Mouse (Mus musculus) ovary, postnatal 14 days (tissue): Measurements from ENCODE around the gene Nkd1.

Source experiments
- DNase-seq: peaks from one replicate; pipeline ENCODE4 v3.0.0; 2022; ENCODE audit warnings: low spot score

Gene Nkd1

DNA sequence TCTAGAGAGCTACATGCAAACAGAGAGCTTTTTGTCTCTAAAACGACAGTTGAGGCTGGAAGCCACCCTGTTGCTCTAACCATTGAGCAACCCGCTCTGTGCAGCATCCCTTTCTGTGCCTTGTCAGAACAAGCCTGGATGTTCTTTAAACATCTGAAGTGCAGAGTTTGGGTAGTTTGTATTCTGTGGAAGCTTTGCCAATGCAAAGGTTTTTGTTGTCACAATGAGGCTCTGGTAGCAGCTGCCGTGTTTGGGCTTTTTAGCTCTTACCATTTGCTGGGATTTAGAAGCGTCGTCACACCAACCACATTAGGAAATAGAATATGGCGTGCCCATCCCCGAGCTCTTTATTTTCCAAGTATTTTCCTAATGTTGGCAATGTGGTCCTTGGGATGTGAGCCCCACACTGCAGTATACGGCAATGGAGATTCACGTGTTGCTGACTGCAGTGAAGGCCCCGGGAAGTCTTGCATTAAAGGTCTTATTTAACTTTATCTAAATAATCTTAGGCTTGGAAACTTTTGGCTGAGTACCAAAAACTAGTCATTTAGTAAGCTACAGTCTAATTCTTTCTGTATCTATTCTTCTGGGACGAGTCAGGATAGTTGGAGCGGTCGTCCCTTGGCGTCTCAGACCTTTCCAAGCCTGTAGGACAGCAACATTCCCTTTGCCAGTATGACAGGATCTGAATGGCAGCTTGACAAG, 51.9 kb downstream of the Nkd1 start:
- no peak for DNase-seq

DNA sequence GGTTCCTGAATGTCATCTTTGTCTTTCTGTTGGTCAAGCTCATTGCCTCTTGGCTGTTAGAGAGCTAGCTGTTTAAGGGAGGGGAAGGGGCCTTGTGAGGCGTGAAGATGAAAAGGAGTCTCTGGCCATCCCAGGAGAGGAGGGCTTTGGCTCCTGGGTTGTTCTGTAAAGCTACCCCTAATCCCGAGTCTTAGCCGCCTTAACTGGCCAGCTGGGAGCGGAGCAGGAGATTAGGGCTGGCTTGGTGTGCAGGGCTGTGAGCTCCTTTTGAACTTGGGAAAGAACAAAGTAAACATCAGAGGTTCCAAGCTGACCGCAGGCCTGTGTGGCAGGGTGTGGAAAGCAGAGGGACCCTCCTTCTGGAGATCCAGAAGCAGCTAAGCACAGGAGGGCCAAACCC, 53.8 kb downstream of the Nkd1 start:
- no peak for DNase-seq

DNA sequence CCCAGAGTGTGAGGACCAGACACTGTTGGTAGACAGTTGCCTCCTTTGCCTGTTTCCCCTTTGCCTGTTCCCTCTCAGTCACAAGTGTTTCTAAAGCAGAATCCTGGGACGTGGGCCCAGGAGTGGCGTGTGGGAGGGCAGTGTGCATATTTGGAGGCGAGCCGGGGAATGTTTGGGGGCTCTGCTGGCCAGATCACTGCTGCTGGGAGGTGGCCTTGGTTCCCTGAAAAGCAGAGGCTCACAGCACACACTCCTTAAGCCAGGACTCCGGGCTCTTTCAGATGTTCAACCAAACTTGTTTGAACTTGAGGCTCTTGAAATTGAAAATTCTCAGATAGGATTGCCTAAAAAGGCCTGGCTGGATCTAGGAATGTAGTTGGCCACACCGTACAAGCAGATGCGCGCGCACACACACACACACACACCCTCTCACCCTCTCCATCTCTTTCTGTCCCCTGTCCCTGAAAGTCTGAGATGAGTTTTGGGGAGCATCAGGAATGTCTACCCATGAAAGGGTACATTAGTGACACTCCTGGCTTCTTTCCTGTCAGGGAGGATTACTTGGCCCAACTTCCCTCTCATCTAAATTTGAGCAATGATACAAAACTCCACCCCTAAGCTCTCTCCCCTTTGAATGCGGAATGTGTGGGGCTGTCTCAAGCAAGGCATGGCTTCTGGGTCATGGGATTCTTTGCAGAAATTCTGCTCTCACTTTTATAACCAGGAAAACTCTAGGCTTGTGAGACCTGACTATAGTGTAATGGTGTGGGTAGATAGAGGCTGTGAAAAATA, 55.4 kb downstream of the Nkd1 start:
- DNase-seq = peak; percentile 67

DNA sequence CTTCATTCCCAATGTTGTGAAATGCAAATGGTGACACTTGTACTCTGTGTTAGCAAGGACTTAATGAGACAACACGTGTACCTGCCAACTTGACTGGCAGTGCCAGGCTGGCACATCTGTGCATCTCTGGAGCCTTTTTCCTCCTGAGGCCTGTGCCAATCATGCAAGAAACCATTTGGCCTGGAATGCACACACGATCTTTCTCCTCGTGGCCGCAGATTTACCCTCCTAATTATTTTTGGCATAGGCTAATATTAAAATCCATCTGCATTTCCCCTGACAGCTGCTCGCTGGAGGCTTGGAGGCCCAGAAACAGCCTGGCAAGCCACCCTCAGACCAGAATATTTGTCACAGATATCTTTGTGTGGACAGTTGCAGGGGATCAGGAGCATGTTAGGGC, 56.5 kb downstream of the Nkd1 start:
- no peak for DNase-seq

DNA sequence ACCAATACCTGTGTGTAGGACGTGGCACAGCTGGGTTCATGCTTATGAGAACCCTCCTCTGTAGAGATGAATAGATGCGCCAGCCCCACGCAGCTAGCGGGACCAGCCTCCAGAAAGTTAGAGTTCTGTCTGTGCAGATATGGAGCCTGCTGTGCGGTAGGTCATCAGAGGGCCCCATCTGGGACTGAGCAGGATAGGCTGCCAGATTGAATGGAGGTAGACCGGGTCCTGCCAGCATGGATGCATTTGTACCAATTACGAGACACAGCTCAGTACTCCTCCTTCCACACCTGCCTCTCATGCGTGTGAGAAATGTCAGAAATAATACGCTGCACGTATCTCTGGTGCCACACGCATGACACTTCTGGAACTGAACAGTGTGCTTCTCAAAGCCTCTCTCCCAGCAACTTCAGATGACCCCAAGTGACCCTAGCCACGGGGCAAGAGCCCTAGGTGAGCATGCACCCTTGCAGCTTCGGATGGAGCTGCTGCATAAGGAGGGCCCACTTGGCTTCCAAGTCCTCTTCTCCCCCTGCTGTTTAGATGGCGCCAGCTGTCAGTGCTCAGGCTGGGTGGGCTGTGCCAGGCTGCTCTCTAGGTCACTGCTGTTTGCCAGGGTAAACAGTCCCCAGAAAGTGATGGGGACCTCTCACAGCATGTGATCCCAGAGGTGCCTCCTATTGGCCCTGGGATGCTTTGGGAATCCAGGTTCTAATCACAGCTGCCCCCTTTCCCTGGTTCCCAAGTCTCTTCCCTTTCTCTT, 57.4 kb downstream of the Nkd1 start:
- no peak for DNase-seq

DNA sequence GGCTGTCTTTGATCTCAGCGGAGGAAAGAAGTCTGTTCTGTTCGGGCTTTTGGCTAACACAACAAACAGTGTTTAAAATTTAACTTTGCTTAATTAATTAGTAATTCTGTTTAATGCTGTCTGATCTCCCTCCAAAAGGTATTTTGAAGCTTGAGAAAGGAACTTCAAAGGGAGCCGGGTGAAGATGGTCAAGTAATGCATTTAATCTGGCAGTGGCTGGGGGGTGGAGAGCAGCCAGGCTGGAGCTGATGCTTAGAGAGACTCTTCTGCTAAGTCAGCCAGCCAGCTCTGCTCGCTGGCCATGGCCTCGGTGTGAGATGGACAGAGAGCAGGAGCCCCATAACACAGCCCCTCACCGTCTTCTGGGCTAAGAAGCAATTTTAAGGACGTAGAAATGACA, 58.1 kb downstream of the Nkd1 start:
- no peak for DNase-seq

DNA sequence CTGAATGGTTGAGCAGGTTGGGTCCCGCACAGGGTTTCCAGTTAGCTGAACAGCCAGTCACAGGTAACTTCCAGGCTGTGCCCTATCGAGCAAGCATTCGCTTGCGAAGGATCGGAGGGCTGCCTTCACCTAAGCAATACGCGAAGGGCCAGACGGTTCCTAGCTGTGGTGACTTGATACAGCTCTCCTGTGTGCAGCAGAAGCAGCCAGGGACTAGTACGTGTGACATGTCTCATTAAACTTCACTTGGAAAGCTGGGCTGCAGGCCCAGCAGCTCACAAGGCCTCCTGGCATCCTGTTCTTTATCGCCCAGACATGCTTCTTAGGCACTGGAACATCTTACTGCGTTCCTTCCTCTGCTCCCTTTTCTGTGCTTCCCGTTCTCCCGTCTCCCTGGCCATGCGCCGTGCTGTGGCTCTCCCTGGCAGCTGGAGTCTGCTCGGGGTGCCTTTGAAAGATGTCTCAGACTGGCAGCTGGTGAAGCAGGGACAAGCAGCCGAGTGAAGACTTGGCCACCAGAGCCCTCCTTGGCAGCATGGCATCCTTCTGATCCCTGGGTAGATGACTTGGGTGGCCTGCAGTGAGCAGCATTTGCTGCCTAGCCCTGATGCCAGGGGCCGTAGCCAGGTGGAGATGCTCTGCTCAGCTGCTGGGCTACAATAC, 58.6 kb downstream of the Nkd1 start:
- DNase-seq = no peak

DNA sequence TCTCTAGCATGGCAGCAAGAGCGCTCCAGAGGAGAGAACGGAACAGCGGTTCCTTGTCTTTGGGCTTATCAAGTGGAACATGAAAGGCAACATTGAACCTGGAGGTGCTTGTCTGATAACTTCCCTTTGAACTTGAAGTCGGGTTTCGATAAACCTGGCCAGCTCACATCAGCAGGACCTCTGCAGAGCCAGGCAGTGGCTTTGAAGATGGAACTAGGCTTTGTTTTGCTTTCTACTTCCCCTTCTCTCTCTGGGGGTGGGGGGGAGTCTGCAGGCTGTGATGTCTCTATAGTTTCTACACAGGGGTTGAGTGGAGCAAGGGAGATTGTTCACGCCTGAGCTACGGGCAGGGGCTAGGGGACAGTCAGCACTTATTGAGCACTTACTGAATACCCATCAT, 59.6 kb downstream of the Nkd1 start:
- DNase-seq = no peak

DNA sequence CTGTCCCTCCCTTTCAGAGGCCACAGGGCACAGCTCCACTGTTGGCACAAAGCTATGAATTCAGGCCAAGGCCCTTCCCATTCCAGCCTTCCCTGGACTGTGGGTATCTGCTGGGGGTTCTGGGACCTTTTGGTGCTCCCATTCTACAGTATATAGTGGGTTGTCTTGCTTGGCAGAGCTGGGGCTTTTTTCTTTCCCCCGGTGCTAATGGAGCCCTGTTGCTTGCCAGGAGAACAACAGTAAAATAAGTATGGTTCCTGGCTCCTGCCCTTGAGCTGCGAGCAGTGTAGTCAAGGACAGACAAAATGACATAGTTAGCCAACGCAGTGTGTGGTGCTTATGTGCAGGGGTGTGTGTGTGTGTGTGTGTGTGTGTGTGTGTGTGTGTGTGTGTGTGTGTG, 62.7 kb downstream of the Nkd1 start:
- no peak for DNase-seq

DNA sequence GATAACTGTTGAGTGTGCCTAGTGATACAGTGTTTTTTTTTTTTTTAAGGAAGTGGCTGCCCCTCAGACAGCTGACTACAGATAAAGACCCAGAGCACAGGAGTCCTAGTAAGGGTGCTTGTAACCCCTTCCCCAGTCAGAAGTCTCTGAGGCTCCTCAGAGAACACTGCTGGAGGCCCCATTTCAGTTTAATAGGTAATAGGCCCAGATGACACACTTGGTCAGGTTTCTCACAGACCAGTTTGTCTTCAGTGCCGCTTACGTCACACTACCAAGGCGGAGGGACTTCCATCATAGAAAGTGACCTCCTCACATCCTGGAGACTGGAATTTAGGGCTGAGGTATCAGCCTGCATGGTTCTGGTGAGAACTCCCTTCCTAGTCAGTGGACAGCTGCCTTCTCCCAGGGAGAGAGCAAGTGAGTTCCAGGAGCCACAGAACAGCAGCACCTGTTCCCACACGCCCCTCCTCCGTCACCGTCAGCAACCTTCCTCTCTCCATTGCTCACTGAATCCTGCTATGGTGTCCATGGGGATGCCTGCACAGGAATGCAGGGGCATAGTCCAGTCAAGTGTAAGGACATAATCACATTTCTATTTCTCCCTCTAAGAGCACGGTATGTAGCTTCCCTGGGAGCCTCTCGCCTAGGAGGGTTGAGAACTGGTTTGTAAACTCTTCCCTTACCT, 67.2 kb downstream of the Nkd1 start:
- DNase-seq = no peak

DNA sequence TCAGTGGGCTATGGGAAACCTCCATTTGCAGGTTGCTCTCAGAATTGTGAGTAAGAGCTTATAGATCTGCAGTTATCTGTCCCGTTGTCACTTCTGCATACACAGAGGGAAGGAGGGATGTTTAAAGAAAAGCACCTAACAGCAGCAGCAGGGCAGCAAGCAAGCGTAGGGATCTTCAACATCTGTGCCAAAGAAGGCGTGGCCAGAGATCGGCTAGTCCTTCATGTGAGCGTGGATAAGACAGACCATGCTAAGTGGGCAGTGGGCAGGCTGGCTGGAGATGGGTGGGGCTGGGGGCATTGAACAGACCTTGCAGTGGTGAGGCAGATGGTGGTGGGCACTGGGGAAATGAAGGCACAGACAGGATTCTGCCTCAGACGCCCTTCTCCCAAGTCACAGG, 69.1 kb downstream of the Nkd1 start:
- no peak for DNase-seq

DNA sequence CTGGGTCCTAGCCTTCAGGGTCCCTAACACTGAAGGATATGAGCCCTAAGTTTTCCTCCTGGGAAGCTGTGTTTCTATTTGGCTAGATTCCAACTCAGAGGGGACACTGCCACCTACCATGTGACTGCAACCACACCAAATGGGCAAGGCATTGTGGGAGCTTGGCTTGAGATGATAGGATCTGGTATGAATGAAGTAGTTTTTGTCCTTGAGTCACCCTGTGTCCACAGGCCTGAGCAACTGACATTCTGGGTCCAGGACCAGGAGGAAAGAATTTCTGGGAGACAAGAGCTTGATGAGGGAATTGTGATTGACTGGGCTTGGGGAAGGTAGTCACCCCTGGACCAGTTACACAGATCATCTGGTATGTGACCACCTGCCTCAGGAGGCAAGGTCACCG, 72.8 kb downstream of the Nkd1 start:
- DNase-seq = no peak

DNA sequence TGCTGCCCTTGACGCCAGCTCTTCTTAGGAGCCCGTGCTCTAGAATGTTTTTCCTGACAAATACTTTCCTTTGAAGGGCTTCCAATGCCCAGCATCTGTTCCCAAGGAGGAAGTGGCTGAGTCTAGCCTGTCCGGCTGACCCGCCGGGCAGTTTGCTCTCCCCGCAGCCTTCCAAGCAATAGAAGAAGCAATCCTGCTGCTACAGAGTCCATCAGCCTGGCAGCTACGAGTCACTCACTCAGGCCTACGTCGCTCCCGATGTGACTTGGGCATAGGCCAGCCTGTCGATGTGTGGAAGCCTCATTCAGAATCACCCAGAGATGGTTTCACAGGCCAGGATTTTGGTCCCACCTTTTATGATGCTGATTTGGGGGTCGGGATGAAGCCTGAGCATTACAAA, 74.9 kb downstream of the Nkd1 start:
- no peak for DNase-seq

DNA sequence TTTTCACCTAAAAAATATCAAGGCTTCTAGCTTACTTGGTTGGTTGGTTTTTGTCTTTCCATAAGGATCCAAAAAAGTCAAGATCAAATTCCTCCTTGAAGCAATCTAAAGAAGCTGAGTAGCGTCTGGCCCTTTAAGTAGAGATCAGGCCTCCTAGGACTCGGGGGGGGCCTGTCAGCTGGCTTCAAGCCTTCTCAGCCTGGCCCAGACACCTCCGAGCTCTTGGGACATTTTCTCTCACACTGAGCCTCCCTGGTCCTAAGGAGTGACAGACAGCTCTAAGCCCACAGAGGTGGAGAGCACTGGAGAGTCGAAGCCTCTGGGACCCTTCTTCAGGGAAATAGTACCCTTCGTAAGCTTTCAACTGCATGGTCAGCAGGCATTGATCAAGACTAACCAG, 77.4 kb downstream of the Nkd1 start:
- no peak for DNase-seq

DNA sequence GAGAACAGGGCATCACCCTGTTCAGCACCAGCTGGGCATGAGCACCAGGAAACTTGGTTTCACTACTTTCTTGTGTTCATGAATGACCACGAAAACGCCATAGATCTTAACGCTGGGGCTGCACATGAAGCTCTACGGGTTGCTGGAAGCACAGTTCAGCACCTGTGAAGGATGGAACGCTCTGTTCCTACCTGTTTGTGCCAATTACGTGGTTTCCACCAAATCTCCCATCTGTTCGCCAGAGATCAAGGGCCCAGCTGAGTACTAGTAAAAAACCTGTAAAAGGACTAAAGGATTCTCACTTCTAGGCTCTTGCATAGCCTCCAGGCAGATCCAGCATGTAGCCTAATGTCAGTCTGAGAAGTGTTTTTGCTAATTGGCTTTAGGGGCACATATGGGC, 78.3 kb downstream of the Nkd1 start:
- no peak for DNase-seq

DNA sequence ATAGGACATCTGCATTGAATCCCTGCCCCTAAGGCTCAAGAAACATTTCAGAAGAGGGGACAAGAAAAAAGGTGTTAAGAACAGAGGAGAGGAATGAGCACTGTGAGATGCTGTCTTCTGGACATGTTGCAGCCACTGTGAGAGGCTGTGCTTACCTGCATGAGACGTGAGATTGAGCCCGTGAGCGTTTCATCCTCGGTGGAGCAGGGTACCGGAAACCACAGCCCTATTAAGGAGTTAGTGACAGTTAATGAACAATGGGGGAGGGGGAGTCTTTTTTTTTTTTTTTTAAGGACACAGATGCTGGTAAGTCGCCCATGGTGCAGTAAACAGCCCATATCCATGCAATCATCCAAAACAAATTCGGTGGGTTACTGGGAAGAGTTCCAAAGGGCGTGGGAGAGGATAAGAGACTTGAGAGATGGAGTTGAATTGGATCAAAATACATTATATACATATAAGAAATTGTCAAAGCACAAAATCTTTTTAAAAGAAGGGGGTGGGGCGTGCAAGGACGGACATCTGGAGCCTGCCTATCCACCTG, 82.4 kb downstream of the Nkd1 start:
- DNase-seq = no peak

DNA sequence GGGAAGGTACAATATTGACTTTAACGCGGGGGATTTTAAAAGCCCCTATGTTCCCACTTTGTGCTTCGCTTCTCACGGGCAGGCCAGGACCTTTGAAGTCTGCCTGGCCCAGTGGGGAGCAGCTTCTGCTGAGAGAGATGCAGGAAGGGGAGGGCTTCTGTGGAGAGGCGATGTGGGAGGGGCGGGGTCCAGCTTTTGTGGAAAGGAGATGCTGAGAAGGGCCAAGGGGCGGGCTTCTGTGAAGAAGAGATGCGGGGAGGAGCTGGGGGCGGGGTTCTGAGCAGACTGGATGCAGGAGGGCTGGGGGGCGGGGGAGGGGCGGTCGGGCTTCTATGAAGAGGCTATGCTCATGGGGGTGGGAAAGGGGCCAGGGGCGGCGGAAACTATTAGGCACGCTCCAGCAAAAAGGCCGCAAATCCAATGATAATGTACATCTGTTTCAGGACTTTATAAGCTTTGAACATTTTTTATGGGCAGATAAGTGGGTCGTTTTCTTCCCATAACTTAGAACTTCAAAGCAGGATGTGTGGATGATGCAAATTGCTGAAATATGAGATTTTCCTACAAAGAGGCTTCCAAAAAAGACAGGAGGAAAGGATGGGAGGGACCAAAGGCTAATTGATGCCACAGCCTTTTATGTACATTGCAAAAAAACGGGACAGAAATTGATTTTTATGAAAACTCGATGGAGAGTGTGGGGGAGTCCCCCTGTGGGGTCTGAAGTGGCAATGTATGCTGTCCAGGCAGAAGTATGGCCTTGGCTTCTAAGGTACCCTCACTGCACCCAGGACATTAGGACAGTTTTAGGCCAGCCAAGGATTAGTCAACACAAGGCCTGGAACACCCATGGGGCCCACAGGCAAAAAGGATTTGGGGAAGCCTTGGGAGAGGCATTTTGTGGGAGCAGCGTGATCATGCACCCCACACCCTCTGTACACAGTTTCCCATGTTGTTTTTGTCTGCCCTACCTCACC, 83.2 kb downstream of the Nkd1 start:
- DNase-seq = peak; percentile 59

DNA sequence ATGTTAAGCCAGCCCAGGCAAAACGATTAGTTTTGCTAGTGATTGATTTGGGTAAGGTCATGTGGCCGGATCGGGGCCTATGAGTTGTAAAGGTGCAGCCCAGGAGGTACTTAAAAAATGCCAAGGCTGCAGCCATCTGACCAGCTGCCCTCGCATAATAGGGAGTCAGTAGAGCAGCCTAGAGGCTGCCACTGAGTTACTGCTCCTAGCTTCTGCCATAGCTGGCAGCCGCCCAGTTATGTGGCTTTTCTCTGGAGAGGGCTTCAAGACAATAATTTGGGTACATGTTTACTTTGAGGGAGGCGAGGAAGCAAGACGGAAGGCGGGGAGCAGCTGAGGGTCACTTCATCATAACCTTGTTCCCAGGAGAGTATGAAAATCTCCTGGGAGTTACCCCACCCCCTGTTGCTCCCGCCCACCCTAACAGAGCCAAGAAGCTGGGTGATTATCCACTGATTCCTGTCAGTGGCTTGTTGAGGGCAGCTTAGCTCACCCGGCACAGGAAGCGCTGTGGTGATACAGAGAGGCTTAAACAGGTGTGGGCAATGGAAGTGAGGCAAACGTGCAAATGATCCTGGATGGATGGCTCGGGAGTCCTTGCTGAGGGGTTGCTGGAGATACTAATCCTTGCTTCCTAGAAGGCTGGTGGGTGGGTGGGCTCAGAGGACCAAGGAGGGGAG, 84.3 kb downstream of the Nkd1 start:
- DNase-seq = no peak

DNA sequence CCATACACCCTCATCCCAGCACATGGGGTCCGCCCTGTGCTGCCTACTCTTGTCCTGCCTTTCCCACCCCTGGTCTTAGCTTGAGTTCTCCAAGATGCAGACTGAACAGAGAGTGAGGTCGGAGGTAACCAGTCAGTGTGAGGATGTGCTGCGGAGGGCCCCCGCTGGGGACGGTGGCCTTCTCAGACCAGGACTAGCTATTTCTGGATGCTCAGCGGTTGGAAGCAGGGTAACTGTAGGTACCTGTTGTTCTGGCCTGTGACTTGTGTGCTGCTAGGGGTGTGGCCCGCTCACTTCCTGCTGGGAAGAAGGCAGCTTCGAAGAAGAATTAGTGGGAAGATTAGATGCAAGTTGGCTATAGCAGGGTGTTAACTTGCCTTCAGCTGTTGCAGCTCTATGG, 87.9 kb downstream of the Nkd1 start:
- no peak for DNase-seq

DNA sequence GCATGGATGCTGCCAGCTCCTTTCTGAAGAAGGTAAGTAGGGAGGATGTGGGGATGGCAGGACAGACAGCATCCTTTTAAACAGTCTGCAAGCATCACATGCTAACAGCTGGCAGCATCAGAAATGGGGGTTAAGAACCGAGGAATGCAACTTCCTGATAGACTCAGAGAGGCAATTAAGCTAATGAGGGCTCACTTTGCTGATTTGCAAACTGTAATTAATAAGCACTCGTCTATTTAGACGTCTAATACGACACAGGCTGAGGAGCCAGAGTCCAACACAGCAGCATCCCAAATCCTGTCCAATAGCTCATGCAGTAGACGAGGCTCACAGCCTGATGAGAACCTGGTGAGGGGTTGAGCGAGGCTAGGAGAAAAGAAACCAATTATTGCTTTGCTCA, 89.1 kb downstream of the Nkd1 start:
- no peak for DNase-seq
